Mouse (Mus musculus) mature B cell (primary cell): ENCODE results near the gene Tbrg4.

ENCODE experiments used
- in situ Hi-C: fragments of 300-500 bp; cut with MboI; formaldehyde crosslinking; loops from 2 replicates; pipeline ENCODE4 v1.14.3; 2019

Gene Tbrg4

GRCm38 (mm10) chr11:6624619-6625382, 1.1 kb downstream of the Tbrg4 start:
- in situ Hi-C loops, result no loop called here

- in situ Hi-C loops, result no loop called here
Measured at GRCm38 (mm10) chr11:6623704-6624103, 2.2 kb downstream of the Tbrg4 start.

DNA sequence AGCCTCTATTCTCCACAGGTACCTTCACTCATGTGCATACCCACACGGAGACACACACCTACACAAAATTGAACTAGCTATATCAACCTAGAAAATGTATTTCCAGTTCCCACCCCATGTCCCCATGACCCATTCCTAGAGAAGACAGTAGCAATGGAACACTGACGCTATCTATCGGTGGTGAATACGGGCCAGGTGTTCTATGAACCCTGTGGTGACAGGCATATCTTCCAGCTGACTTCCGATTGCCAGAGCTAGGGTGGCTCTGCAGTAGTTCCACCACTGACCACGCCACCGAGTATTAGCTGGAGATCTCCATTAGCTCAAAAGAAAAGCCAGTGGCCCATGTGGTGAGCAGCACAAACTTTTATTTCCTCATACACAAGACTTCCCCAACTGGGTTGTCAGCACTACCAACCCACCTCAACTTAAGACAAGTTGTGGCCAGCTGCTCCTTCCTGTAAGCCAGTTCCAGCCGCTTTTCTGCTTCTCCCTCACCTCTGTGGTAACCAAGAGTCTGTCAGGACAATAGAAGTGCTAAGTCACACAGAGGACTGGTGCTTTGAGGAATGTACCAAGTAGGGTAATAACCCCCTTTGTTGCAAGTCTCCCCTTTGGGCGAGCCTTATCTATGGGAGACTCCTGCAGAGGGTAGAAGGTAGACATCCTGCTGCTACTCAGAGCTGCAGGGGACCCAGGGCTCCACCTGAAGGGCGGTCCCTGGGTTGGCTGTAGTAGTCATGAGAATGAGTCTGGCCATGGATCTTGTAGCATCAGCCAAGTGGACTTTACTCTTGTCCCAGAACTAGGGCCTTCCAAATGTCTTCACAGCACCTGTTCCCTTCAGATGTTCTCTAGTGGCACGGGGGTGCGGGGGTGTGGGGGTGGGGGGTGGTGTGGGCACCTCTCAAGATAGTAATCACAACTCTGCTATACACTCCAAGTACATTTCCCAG, 10.3 kb downstream of the Tbrg4 start:
- in situ Hi-C loops, result no loop called here

- in situ Hi-C loops, result no loop called here
Measured at GRCm38 (mm10) chr11:6605491-6606399, 20.1 kb downstream of the Tbrg4 start, which contains the start of gene Nacad. Gene Nacad (minus strand): TSS chr11:6606053.

GRCm38 (mm10) chr11:6605021-6605481, 20.8 kb downstream of the Tbrg4 start:
- in situ Hi-C loops, result no loop called here

GRCm38 (mm10) chr11:6604604-6604936, 21.3 kb downstream of the Tbrg4 start:
- in situ Hi-C loops, result no loop called here

DNA sequence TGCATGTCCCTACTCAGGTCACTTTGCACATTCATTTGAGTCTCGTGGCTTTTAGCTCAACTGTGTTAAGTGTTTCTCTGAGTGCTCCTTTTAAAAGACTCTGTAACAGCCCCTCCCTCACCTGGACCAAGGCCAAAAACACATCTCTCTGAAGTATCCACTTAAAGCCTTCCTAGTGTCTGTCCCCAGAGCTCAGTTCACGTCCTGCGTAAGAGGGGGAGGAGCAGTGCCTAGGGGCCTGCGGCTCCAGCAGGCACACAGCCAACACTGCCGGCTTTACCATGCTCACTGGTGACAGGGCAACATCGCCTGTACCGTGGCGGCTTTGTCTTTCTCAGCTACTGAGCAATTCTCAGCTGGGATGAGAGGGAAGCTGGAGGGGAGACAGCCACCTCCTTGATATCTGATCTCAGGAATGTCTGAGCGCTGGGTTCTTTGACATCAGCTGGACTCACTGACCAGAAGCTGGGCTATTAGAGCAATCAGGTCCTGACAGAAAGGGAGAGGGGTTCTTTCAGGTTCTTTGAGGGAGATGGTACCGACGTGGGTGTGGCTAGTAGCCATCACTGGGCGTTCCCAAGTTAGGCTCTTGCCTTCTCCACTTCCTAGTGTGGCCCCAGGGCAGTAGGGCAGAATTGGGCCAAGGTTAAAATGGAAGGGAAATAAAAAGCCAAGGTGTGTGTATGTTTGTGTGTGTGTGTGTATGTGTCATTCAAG, 21.8 kb downstream of the Tbrg4 start:
- in situ Hi-C loops, result no loop called here

DNA sequence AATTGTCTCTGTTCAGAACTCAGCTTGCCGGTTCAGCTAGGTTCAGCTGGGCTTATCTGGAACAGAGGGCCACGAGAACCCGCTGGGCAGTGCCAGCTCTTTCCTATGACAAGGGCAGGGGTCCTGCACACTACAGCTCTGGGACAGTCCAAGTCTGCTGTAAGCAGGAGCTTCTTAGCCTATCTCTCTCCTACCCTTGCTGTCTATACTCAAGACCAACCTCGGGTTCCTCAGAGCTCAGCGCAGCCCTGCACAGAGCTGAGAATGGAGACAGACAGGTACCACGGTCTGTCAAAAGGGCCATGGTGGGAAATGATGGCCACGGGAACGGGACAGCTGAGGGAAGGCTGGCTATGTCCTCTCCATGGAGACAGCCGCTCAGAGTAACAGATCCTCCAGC, 22.6 kb downstream of the Tbrg4 start:
- in situ Hi-C loops, result no loop called here

GRCm38 (mm10) chr11:6602662-6603061, 23.2 kb downstream of the Tbrg4 start:
- in situ Hi-C loops, result no loop called here

DNA sequence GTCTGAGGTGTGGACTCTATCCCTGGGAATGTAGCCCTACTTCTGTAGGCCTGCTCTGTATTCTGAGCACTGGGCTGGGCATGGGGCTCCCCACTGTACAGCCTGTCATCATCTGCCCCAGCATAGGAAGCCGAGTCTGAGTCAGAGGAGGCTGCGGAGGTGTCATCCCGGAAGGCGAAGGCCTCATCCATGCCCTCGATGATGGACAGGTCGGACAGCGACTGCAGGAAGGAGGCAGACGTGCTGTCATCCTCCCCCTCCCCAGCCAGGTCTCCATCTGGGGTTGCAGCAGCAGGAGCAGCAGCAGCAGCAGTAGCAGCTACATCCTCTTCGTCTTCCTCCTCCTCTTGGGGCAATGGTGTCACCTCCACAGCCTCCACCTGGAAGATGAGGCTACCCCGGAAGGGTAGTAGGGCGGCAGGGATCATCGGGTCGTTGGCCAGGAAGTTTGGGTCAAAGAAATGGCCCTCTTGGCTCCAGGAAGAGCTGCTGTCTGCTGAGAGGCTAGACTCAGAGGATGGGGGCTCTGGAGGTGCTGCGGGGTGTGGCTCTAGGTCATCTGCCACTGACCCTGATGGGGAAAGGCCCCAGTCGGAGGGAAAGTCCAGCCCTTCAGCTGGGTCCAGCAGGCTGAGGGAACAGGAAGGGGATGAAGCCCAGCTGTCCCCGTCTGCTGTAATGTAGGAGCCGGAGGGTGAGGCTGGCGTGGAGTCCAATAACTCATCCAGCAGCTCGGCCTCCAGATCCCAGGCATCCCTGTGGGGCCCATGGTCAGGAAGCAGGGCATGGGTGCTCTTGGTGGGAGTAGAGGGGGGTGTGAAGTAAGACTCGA, 24.0 kb downstream of the Tbrg4 start:
- in situ Hi-C loops, result no loop called here

DNA sequence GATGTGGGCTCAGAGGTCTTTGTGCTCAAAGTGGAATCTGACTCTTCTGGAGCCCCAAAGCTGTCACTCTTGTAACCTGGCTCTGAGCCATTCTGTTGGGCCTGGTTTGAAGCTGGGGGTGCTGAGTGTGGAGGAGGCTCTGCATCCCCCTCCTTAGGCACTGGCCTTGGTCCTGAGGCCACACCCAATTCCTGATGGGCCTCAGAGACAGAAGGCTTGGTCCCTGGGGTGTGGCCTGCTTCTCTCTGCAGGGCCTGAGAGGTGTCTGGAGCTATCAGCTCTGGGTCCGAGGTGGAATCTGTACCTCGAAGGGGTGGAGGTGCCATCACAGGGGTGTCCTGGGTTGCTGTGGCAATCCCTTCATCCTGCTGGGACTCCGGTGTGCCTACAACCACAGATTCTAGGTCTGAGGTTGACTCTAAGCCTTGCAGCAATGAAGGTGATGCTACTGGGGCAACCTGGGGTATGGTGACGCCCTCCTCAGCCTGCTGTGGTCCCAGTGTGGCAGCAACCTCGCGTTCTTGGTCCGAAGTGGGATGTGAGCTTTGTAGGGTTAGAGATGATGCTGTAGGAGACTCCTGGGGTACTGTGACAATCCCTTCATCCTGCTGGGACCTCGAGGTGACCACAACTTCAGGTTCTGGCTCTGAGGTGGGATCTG, 25.5 kb downstream of the Tbrg4 start:
- in situ Hi-C loops, result no loop called here

DNA sequence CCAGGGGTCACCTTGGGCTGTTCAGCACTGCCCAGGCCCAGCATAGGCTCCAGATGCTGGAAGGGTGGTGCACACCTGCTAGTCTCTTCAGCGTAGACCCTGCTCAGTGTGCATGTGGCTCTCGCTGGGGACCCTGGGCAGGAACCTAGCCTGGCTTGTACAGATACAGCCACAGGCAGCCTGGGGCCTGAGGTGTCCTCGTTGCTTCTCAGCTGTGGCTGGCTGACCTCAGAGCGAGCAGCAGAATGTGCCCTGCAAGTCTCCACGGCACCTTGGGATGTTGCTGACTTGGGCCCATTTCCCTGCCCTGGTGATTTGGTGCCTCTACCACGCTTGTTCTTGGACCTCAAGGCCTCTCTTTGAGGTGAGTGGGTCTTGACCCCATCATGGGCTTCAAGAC, 26.0 kb downstream of the Tbrg4 start:
- in situ Hi-C loops, result no loop called here

- in situ Hi-C loops, result no loop called here
Measured at GRCm38 (mm10) chr11:6599011-6599681, 26.7 kb downstream of the Tbrg4 start.

- in situ Hi-C loops, result no loop called here
Measured at GRCm38 (mm10) chr11:6598191-6598889, 27.5 kb downstream of the Tbrg4 start.

DNA sequence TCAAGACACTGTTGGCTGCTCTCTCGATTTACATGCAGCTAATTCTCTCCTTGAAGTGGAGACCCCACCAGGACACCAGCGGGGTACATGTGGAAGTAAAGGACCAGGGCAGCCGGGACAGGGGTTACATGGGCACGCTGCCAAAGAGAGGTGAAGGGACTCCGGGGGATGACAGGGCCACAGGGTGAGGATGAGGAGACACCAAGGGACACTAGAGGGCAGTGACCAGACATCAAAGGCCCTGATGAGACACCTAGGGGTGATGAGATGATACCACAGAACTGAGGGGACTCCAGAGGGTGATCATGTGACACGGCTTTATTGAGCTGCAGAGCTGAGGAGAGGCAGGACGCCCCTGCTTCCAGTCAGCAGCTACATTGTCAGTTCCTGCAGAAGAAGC, 28.3 kb downstream of the Tbrg4 start:
- in situ Hi-C loops, result no loop called here

DNA sequence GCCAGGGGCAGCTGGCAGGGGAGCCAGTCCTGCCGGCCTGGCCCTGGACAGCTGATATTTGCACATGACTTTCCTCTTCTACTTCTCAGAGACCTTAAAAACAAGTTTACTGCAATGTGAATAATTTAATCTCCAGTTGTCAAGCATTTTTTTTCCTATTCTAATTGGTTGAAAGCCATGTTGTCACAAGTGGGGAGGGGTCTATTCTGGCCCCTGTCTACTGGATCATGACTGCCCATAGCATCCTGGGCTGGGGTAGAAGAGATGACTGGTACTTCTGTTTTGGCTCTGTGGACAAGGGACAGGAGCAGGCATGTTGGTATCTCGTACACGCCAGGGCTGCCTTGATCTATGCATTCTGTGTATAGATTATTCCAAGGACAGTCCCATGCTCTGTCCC, 29.3 kb downstream of the Tbrg4 start:
- in situ Hi-C loops, result no loop called here

DNA sequence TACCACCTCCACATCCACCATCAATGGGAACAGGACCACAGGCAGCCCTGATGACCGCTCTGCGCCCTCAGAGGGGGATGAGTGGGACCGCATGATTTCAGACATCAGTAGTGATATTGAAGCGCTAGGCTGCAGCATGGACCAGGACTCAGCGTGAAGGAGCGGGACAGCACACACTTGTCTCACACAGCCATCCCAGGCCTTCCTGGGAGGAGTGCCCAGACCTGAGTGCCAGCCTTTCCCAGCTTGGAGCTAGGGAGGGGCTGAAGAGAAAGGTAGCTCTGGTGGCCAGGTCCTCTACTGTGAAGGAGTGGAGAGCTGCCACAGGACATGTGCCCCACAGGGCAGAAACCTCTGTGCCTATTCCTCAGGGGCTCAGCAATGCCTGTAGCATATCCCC, 29.7 kb downstream of the Tbrg4 start:
- in situ Hi-C loops, result no loop called here

DNA sequence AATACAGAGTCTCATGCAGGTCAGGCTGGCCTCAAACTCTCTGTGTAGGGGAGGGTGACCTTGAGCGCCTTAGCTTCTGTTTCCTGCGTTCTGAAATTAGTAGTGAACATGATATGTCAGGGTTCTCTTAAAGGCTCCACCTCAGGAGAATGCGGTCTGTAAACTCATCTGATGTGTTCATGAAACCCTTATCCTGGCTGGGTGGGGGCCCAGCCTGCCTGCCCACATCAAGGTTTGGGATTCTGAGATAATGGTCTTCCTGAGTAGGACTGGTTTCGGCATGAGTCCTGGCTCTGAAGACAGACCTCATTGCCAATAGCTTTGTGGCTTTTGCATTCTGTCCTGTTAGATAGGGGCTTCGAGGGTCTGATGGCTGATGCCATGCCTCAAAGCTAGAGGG, 30.5 kb downstream of the Tbrg4 start:
- in situ Hi-C loops, result no loop called here

GRCm38 (mm10) chr11:6594845-6595244, 31.0 kb downstream of the Tbrg4 start:
- in situ Hi-C loops, result no loop called here
